17 mouse cellular contexts compared by ENCODE assay signal in genomic region chr5:24019341-24020185, GRCm38 (mm10). TPM values are rescaled to one million over a fixed set of nuclear protein-coding genes. Genes with fewer than 3 reads are reported as not detected.
A peak's percentile ranks its signal among the peaks of the same experiment; 100 is the strongest.
DNase-seq lines count a peak whose midpoint lies in the region; ATAC-seq lines count a peak whose summit lies in the region.
"Had no signal": no experiment of that assay in that cellular context is flagged by ENCODE, and none has a peak within 500 bp of the region (broad histone marks: within the 10 kb centered on the region; RNA-seq: fewer than 3 reads in every experiment).

No protein-coding gene starts in this region.

- H3K9me3 ChIP-seq in hindbrain, embryonic 10.5 days = peaks cover 6% of the 10 kb centered on the region; the same call in 1 of the 2 replicates
- 0 out of 2 replicates have a peak, but pooled peaks cover 5% of the 10 kb centered on the region for H3K9me3 ChIP-seq in midbrain, embryonic 12.5 days
- H3K9me3 ChIP-seq in kidney, embryonic 14.5 days (ENCODE audit: control insufficient read depth, low read length) = no peaks in the 10 kb centered on the region
- H3K9me3 ChIP-seq: embryonic facial prominence, embryonic 12.5 days; intestine, embryonic 15.5 days; limb, embryonic 12.5 days had no signal

- no peak overlapping the region; the same call in 1 of the 2 replicates for H3K9ac ChIP-seq in midbrain, embryonic 12.5 days (replicated peaks)
- H3K9ac ChIP-seq in kidney, embryonic 14.5 days (ENCODE audit: low read depth, low read length) = no peak overlapping the region
- H3K9ac ChIP-seq: embryonic facial prominence, embryonic 12.5 days; intestine, embryonic 15.5 days; limb, embryonic 12.5 days; liver, postnatal 0 days had no signal

- H3K4me3 ChIP-seq in hindbrain, embryonic 10.5 days = no peak overlapping the region
- H3K4me3 ChIP-seq in midbrain, embryonic 12.5 days = no peak overlapping the region
- no peak overlapping the region for H3K4me3 ChIP-seq in kidney, embryonic 14.5 days (ENCODE audit: low read length)
- H3K4me3 ChIP-seq: embryonic facial prominence, embryonic 12.5 days; intestine, embryonic 15.5 days; limb, embryonic 12.5 days; megakaryocyte, embryonic 14.5 days had no signal

- H3K27ac ChIP-seq in hindbrain, embryonic 10.5 days = peak overlapping the region; percentile 82
- peak overlapping the region; percentile 81 for H3K27ac ChIP-seq in midbrain, embryonic 12.5 days (replicated peaks)
- H3K27ac ChIP-seq in kidney, embryonic 14.5 days (ENCODE audit: low read depth, low read length) = no peak overlapping the region
- H3K27ac ChIP-seq: embryonic facial prominence, embryonic 12.5 days; intestine, embryonic 15.5 days; limb, embryonic 12.5 days had no signal

- ATAC-seq in midbrain, embryonic 12.5 days (ENCODE audit: low FRiP score, low read depth) = peak; percentile 87
- no peak for ATAC-seq in kidney, embryonic 14.5 days (ENCODE audit: low FRiP score, low TSS enrichment)
- ATAC-seq: intestine, embryonic 15.5 days; liver, postnatal 0 days had no signal

- H3K27me3 ChIP-seq in hindbrain, embryonic 10.5 days (ENCODE audit: insufficient read depth, poor library complexity, severe bottlenecking) = no peaks in the 10 kb centered on the region
- H3K27me3 ChIP-seq in midbrain, embryonic 12.5 days = no peaks in the 10 kb centered on the region
- no peaks in the 10 kb centered on the region for H3K27me3 ChIP-seq in kidney, embryonic 14.5 days (ENCODE audit: control insufficient read depth, insufficient read depth, low read length)
- H3K27me3 ChIP-seq: embryonic facial prominence, embryonic 12.5 days; intestine, embryonic 15.5 days; limb, embryonic 12.5 days; megakaryocyte, embryonic 14.5 days had no signal

- H3K36me3 ChIP-seq in hindbrain, embryonic 10.5 days = peaks cover 4% of the 10 kb centered on the region; the same call in 1 of the 2 replicates
- H3K36me3 ChIP-seq in midbrain, embryonic 12.5 days = 0 out of 2 replicates have a peak, but pooled peaks cover 2% of the 10 kb centered on the region
- no peaks in the 10 kb centered on the region for H3K36me3 ChIP-seq in kidney, embryonic 14.5 days (ENCODE audit: control insufficient read depth, insufficient read depth, low read length)
- H3K36me3 ChIP-seq: embryonic facial prominence, embryonic 12.5 days; intestine, embryonic 15.5 days; limb, embryonic 12.5 days had no signal

- 54% methylated on average over 7 of the region's 7 CpGs for WGBS in hindbrain, embryonic 10.5 days
- WGBS in midbrain, embryonic 12.5 days = 39% methylated on average over 7 of the region's 7 CpGs
- WGBS in kidney, embryonic 14.5 days = 79% methylated on average over 7 of the region's 7 CpGs

- peaks cover 24% of the 10 kb centered on the region for H3K4me1 ChIP-seq in hindbrain, embryonic 10.5 days (replicated peaks)
- H3K4me1 ChIP-seq in midbrain, embryonic 12.5 days = peaks cover 29% of the 10 kb centered on the region
- no peaks in the 10 kb centered on the region for H3K4me1 ChIP-seq in kidney, embryonic 14.5 days (ENCODE audit: control insufficient read depth, insufficient read depth, low read length)
- H3K4me1 ChIP-seq: embryonic facial prominence, embryonic 12.5 days; intestine, embryonic 15.5 days had no signal

- DNase-seq in embryo, embryonic 11 days = peak; percentile 50
- DNase-seq in embryo, embryonic 10 days (ENCODE audit: low spot score) = no peak
- no peak for DNase-seq in hindbrain, embryonic 10.5 days (ENCODE audit: low spot score)
- DNase-seq in retina, postnatal 1 day = peak; percentile 38
- DNase-seq in heart, adult 8-10 months (ENCODE audit: low spot score) = no peak
- DNase-seq in right cerebral cortex, adult 2 months (ENCODE audit: low spot score in 2 of 2) = no peak
- DNase-seq: adrenal gland, postnatal 25 days; cerebellum, adult 11 months; kidney, postnatal 14 days; liver, postnatal 0 days; spleen, adult 18-20 months had no signal

- H3K4me2 ChIP-seq in midbrain, embryonic 12.5 days (replicated peaks) = no peak overlapping the region
- H3K4me2 ChIP-seq in kidney, embryonic 14.5 days (replicated peaks; ENCODE audit: low read depth, low read length) = no peak overlapping the region
- H3K4me2 ChIP-seq: embryonic facial prominence, embryonic 12.5 days; intestine, embryonic 15.5 days; limb, embryonic 12.5 days had no signal

RNA-seq across cellular contexts. Expression of gene Fam126a, which starts 10.9 kb away (rescaled TPM):
- 27.8 and 28.5 TPM in 2 replicates for polyA plus RNA-seq in hindbrain, embryonic 10.5 days (2016; fragmentation: Nextera tagmentation; extraction: Ambion mirVana)
- polyA plus RNA-seq in midbrain, embryonic 12.5 days (2016; fragmentation: Nextera tagmentation; extraction: Ambion mirVana) = 46.0 and 47.4 TPM in 2 replicates
- 10.1 and 26.8 TPM in 2 replicates for polyA plus RNA-seq in kidney, embryonic 14.5 days (2014; fragmentation: Nextera tagmentation; extraction: Ambion mirVana)
- 10 to 100 TPM; 35.2 to 41.5 (median 37.2) TPM for total RNA-seq in heart, adult 8-10 months (2022)

Comparison
In these comparisons a context has a peak if more than half of its experiments do, and no peak if none do; other contexts are left out.
1. DNase-seq: peak in embryo, embryonic 11 days (single experiment) and retina, postnatal 1 day (single experiment); none in embryo, embryonic 10 days (single experiment), hindbrain, embryonic 10.5 days (single experiment), heart, adult 8-10 months (single experiment) and right cerebral cortex, adult 2 months (0 of 2).